In genomic region chr6:115676452-115677128, GRCm38 (mm10) we compare ENCODE assay signal across 8 mouse cellular contexts. TPM values are rescaled to one million over a fixed set of nuclear protein-coding genes. Genes with fewer than 3 reads are reported as not detected.
DNase-seq lines count a peak whose midpoint lies in the region; ATAC-seq lines count a peak whose summit lies in the region.

Gene Raf1 (minus strand): TSS chr6:115676635.

- DNase-seq in T-cell, adult 2 months (ENCODE audit: low spot score), result peak; percentile 98
- DNase-seq in cerebellum, postnatal 36 days, result peak; percentile 99
- peak; percentile 97 for DNase-seq in gastrocnemius, adult 18-20 months (ENCODE audit: low spot score)
- peak; percentile 99 for DNase-seq in left cerebral cortex, adult 18-20 months (ENCODE audit: low spot score in 2 of 2)
- peak; percentile 99 for DNase-seq in right cerebral cortex, adult 18-20 months
- peak; percentile 84 for DNase-seq in urinary bladder, postnatal 10 days (ENCODE audit: low spot score)

- no peaks in the 10 kb centered on the region for H3K36me3 ChIP-seq in hindbrain, embryonic 16.5 days (ENCODE audit: control insufficient read depth, insufficient read depth, low read length)
- no peaks in the 10 kb centered on the region for H3K36me3 ChIP-seq in macrophage (ENCODE audit: inconsistent target)

- peak within 1 kb of the TSS; percentile 96 for H3K4me3 ChIP-seq in hindbrain, embryonic 16.5 days (ENCODE audit: low read length)
- peak within 1 kb of the TSS; percentile 93 for H3K4me3 ChIP-seq in macrophage (ENCODE audit: inconsistent target)

- H3K27ac ChIP-seq in hindbrain, embryonic 16.5 days (ENCODE audit: low read depth, low read length), result peak within 1 kb of the TSS; percentile 99
- H3K27ac ChIP-seq in macrophage, result peak within 1 kb of the TSS; percentile 79

- ATAC-seq in hindbrain, embryonic 16.5 days, result peak; percentile 99

- under 1% methylated on average over 51 of the region's 51 CpGs for WGBS in hindbrain, embryonic 16.5 days
- under 1% methylated on average over 51 of the region's 51 CpGs for WGBS in macrophage (ENCODE audit: missing documents)

- H3K9ac ChIP-seq in hindbrain, embryonic 16.5 days (ENCODE audit: low read depth, low read length), result peak within 1 kb of the TSS; percentile 99

- H3K4me1 ChIP-seq in hindbrain, embryonic 16.5 days (ENCODE audit: control insufficient read depth, insufficient read depth, low read depth, low read length), result peaks cover 16% of the 10 kb centered on the region

- H3K27me3 ChIP-seq in hindbrain, embryonic 16.5 days (replicated peaks; ENCODE audit: control insufficient read depth, insufficient read depth, low read length), result no peaks in the 10 kb centered on the region

- H3K79me2 ChIP-seq in macrophage (ENCODE audit: inconsistent target), result peaks cover 43% of the 10 kb centered on the region

- H3K9me3 ChIP-seq in hindbrain, embryonic 16.5 days (ENCODE audit: control insufficient read depth, low read length), result no peaks in the 10 kb centered on the region

- peak within 1 kb of the TSS; percentile 86 for H3K4me2 ChIP-seq in hindbrain, embryonic 16.5 days (ENCODE audit: low read length)

RNA-seq across cellular contexts. Expression of gene Raf1, which starts in this region (rescaled TPM):
- total RNA-seq in gastrocnemius, adult 18-20 months (2021), result 100 to 1,000 TPM; 110 to 123 TPM
- 110 and 124 TPM in 2 replicates for polyA plus RNA-seq in hindbrain, embryonic 16.5 days (2015; fragmentation: Nextera tagmentation; extraction: Ambion mirVana)
- 10 to 100 TPM; 79.3 to 88.2 TPM for total RNA-seq in left cerebral cortex, adult 18-20 months (2021)
- total RNA-seq in macrophage (2018; cell fraction: chromatin; rRNA removed), result 100 to 1,000 TPM in 22 of 26 experiments, 10 to 100 TPM in 4; 64.2 to 304 (median 221) TPM
- total RNA-seq in macrophage (2018; cell fraction: cytosol; rRNA removed), result 10 to 100 TPM; 22.5 to 72.5 (median 54.0) TPM
- total RNA-seq in macrophage (2018; cell fraction: nucleus; rRNA removed), result 100 to 1,000 TPM in 20 of 26 experiments, 10 to 100 TPM in 6; 49.6 to 205 (median 146) TPM
- polyA plus RNA-seq in macrophage (2018), result 36.8 to 74.8 TPM (median 44.7 TPM) in 3 replicates

Comparison
In these comparisons a context has a peak if more than half of its experiments do, and no peak if none do; other contexts are left out.
1. Peak in every context shown above with its lines: DNase-seq, ATAC-seq, H3K4me3 ChIP-seq and H3K27ac ChIP-seq.